Mouse (Mus musculus) frontal cortex, adult (tissue): ENCODE results near the gene Plxnb1.
A peak's percentile ranks its signal among the peaks of the same experiment; 100 is the strongest.

Experiments
- ATAC-seq: cut with Nextera tagmentation; 2 replicates; pipeline ENCODE4 v1.9.2; 2017; ENCODE audit warnings: mild to moderate bottlenecking, moderate library complexity, mixed read lengths; ENCODE audit not compliant: low TSS enrichment

The Plxnb1 gene

GRCm38 (mm10) chr9:109095137-109095982 lies at the start of gene Plxnb1:
TSS of gene Plxnb1 (plus strand) at chr9:109095389.
- ATAC-seq: peak; percentile 35

DNA sequence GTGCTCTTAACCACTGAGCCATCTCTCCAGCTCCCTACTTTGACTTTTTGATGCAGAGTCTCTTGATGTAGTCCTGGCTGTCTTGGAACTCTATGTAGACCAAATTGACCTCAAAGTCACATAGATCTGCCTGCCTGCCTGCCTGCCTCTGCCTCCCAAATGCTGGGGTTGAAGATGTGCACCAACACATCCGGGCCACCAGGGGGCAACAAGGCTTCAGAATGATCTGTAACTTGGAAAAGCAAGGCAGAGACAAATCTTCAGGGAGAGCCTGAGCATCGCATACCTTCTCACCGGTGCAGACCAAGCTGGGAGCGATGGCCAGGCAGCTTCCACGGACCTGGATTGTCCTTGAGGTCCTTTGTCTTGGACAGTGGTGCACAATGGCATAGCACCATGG lies 48.9 kb upstream of the Plxnb1 start:
- ATAC-seq: peak; percentile 34; the same call in 1 of the 2 replicates

GRCm38 (mm10) chr9:109049316-109049715 lies 45.9 kb upstream of the Plxnb1 start:
- ATAC-seq: no peak

DNA sequence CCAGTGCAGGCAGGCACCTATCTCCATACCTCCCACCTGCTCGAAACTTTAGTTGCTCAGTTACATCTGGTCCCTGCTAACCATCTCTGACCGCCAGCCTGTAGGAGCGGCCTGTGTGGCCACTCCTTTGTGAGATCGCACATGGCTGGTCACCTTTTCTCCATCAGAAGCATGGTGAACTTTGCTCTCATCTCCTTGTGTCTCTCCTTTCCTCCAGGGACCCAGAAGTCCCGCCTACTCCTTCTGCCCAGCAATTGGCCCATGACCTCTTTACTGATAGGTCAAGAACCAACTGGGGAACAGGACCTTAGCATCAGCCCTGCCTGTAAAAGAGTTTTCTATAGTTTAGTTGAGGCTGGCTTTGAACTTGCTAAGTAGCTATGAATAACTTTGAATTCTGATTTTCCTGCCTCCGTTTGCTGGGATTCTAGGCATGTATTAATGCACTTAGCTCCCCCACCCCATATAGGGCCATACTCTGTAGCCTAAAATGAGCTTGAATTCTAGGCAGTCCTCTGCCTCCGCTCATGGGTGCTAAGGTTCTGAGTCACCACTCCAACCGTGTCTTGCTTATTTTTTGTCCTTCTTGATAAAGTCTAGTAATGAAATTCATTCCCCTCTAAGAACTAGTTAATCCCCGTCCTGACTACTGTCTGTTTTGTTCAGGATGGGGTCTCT lies 45.1 kb upstream of the Plxnb1 start:
- no peak for ATAC-seq

DNA sequence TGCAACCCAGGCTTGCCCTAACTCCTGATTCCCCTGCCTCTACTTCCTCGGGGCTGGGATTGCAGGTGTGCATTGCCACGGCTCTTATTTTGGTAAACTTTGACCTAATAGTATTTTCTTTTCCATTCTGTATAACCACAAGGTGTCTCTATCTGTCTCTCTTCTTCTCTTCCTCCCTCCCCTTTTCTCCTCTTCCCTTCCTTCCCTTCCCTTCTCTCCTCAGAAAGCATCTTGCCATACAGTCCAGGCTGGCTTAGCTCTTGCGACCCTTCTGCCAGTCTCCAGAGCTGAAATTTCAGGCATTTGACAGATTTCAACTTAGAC lies 44.6 kb upstream of the Plxnb1 start:
- no peak for ATAC-seq

DNA sequence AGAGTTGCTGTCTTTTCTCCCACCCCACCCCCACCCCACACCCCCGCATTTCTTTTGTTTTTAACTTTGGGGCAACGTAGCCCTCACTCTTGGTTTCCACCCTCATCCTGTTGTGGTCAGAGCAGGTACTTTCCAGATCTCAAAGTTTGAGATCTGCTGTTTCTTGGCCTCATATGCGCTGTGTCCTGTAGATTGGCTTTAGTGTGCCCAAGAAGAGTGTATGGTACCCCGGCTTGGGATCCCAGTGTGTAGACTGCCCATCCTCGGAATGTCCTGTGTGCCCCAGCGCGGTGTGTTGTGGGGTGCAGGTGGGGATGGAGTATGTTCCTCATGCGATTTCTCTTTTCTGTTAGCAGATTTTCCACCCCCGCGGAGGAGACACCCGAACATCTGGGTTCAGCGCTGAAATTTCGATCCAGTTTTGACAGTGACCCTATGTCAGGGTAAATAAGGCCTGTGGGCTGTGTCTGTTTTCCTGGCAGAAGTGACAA lies 44.1 kb upstream of the Plxnb1 start:
- ATAC-seq: no peak

- no peak for ATAC-seq
These were observed 43.3 kb upstream of the Plxnb1 start for GRCm38 (mm10) chr9:109051651-109052489.

- ATAC-seq: no peak
These were observed 42.5 kb upstream of the Plxnb1 start for GRCm38 (mm10) chr9:109052490-109053260.

DNA sequence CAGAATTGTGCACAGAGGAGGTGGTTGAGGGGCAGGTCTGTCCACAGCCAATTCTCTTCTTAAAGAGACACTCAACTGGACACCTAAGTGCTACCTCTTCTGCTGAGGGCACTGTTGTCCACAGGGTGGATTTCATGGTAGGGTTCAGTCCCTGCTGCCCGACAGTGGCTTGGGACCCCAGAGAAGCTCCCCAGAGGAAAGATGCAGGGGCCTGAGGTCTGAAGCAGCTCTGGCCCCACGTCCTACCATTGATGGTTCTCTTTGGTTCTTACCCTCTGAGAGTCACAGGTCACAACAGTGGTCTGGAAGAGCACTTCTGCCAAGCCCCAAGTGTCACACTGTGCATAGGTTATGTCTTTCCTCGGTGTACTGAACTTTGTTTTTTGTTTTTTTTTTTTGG lies 41.8 kb upstream of the Plxnb1 start:
- ATAC-seq: no peak

DNA sequence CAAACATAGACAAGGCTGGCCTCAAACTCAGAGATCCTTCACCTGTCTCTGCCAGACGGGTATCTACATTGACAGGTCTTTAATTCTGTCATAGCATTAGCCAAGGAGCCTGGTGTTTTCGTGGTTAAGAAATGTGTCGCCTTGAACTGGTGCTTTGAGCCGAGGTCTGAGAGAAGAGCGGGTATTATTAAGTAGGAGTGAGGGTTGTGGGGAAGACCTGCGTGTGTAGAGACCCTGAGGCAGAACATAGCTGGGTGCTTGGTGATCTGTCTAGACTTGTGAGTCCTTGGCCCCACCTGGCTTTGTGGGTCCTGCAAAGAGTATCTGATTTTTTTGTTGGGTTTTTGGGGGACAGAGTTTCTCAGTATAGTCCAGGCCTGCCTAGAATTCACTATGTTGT lies 41.3 kb upstream of the Plxnb1 start:
- no peak for ATAC-seq

DNA sequence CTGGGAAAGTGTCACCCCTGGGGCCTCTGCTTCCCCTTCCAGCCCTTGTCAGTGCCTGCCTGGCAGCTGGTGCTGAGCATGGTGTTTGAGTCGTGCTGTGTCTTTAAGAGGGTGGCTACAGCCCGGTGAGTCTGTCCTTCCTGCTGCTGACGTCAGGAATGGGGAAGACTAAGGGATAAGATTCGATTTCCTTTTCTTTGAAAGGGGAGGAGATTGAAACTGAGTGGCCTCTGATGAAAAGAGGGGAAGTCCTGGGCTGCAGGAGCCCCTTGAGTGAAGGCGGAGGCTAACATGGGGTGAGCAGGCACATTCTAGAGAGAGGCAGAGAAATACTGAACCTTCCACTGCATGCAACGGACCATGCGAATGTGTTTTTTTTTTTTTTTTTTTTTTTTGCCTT lies 40.5 kb upstream of the Plxnb1 start:
- ATAC-seq: peak; percentile 80

DNA sequence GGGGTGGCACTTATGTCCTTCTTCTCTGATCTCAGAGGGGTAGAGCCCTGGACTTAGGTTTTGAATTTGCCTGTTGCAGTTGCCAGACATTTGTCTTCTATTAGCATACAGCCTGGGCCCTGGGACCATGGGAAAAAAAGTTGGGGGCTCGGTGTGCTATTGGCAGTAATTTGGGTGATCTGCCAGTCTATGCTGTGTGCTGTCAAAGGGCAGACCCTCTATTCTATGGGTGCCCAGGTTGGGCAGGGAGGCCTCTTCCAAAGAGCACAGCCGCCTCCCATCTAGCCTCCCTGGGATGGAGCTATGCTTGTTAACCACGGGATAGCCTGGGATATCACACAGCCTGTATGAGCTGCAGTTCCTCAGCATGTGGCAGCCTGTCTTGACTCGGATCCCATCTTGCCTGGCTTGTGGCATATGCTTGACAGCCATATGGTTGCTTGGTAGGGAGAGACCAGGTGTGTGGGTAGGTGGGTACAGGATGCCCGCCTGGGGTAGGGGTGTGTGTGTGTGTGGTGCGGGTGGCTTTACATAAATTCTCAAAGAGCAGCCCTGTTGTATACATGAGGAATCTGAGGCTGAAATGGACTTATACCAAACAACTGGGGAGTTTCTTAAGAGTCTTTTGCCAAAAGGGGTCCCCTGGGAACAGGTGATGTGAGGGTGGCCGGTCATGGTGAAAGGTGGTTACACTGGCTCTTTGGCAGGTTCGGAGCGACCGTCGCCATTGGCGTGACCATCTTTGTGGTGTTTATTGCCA lies 39.7 kb upstream of the Plxnb1 start:
- ATAC-seq: no peak

- ATAC-seq: no peak
These were observed 39.0 kb upstream of the Plxnb1 start for GRCm38 (mm10) chr9:109056081-109056690.

- no peak for ATAC-seq
These were observed 38.3 kb upstream of the Plxnb1 start for GRCm38 (mm10) chr9:109056916-109057315.

DNA sequence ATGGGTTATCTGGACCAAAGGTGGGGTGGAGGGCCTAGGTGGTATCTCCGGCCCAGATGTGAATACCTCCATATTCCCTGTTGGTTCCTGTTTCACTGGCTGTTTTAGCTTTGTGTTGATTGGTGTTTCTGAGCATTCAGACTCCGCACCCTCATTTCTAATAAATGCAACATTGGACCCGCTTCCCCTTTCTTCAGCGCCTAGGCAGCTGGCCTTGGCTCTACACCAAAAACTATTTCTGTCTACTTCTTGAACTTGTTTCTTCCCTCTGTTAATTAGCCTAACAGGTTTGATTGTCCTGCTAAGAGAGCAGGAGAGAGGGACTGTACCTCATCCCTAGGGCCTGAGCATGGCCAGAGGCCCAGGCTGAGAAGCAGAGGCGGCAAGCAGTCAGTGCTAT lies 37.6 kb upstream of the Plxnb1 start:
- no peak for ATAC-seq

DNA sequence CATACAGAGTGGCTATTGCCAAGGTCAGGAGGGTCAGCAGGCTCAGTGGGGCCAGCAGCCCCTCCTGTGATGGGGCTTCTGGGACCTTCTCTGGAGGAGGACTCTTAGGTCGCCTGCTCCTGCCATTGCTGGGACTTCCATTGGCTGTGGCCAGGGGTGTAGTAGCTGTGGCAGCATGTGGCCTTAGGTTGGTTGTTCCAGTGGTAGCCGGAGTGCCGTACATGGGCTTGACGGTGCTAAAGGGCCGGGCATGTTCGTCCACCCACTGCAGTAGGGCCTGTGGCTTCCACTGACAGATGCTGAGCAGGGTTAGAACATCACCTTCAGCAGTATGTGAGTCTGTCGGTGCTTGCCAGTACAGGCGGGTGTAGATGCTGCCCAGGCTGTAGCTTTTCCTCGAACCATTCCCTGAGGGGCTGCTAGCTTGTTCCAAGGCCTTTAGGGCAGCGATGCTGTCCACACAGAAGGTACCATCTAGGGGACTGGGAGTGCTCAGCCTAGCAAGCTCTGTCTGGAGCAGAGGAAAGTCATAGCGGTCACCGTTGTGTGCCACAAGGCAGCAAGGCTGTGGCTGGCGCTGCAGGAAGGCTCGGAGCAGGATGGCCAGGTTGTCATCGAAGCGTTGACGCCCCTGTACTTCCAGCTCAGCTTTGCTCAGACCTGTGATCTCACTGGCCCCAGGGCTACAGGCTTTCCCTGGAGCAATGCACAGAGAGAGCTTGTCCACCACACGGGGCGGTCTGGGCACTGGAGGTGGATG lies 37.0 kb upstream of the Plxnb1 start:
- ATAC-seq: no peak

GRCm38 (mm10) chr9:109059136-109059903 lies 35.9 kb upstream of the Plxnb1 start, which contains the start of gene Trex1:
TSS of gene Trex1 (minus strand) at chr9:109059734.
- ATAC-seq: peak; percentile 66

GRCm38 (mm10) chr9:109060184-109060897 lies 34.8 kb upstream of the Plxnb1 start:
- ATAC-seq: no peak
